Mouse (Mus musculus): ENCODE measurements at regions not wholly inside any gene's neighbourhood (a gene's known extent, or its start where the extent isn't known, plus 50 kb on each side); places are given as distances from the start of the nearest gene placed in this dataset.

DNA sequence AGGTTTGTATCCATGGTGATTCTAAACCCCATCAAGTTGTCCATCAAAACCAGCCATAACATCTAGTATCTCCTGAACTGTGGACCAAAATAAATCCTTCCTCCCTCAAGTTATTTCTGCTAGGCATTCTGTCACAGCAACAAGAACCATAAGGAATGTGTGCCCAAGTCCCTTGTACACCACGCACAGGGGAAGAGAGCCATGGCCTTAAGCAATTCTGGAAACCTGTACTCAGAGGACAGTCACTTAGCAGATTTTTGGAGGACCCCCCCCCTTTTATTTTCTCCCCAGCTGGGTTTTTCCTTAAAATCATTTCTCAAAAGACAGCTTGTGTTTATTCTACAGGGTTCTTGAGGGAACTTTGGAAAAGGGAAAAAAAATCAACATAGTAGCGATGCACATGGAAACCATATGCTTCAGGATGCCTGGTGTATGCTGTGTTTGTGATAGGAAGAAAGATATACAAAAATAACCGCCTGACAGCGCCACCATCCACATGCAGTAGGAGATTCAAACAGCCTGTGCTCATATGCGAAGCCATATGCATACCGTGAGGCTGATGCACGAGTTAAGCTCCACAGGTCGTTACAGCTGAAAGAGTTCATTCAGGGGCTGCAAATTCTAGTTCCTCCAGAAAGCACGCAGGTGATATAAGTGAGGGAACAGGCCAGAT, 214.5 kb upstream of the Il12b start:
- no peak for DNase-seq
- TF ChIP-seq EP300 (IDR thresholded peaks at IDR 0.05; ENCODE audit: low read depth) (no peak), CTCF (IDR thresholded peaks at IDR 0.05; ENCODE audit: low read depth) (no peak)
- WGBS (ENCODE audit: insufficient replicate concordance) = 83% methylated on average over 9 of the region's 9 CpGs

GRCm38 (mm10) chr11:44188202-44188601, 211.7 kb upstream of the Il12b start:
- Histone ChIP-seq H3K4me1 (ENCODE audit: insufficient read depth) (no peaks in the 10 kb centered on the region), H3K4me2 (ENCODE audit: low read depth, low read length) (no peak overlapping the region), H3K27me3 (ENCODE audit: insufficient read depth, low read length) (no peaks in the 10 kb centered on the region), H3K36me3 (replicated peaks; ENCODE audit: insufficient read depth, low read length) (no peaks in the 10 kb centered on the region), H3K9ac (replicated peaks) (no peak overlapping the region), H3K4me3 (ENCODE audit: low read depth, low read length) (no peak overlapping the region), H3K27ac (ENCODE audit: low read depth) (no peak overlapping the region), H3K9me3 (ENCODE audit: low read length) (no peaks in the 10 kb centered on the region)
- ATAC-seq = no peak
- DNase-seq = no peak
- 66% methylated on average over 2 of the region's 2 CpGs for WGBS (ENCODE audit: insufficient replicate concordance)
- TF ChIP-seq CTCF (IDR thresholded peaks at IDR 0.05; ENCODE audit: low read depth) (no peak), EP300 (IDR thresholded peaks at IDR 0.05; ENCODE audit: low read depth) (no peak)

More for the DNA sequence above, 214.5 kb upstream of the Il12b start:
- Histone ChIP-seq H3K4me1 (ENCODE audit: insufficient read depth) (no peaks in the 10 kb centered on the region), H3K27me3 (ENCODE audit: insufficient read depth, low read length) (no peaks in the 10 kb centered on the region), H3K4me3 (ENCODE audit: low read depth, low read length) (no peak overlapping the region), H3K36me3 (replicated peaks; ENCODE audit: insufficient read depth, low read length) (no peaks in the 10 kb centered on the region), H3K9ac (replicated peaks) (no peak overlapping the region), H3K27ac (ENCODE audit: low read depth) (no peak overlapping the region), H3K9me3 (ENCODE audit: low read length) (no peaks in the 10 kb centered on the region), H3K4me2 (ENCODE audit: low read depth, low read length) (no peak overlapping the region)
- no peak for ATAC-seq

DNA sequence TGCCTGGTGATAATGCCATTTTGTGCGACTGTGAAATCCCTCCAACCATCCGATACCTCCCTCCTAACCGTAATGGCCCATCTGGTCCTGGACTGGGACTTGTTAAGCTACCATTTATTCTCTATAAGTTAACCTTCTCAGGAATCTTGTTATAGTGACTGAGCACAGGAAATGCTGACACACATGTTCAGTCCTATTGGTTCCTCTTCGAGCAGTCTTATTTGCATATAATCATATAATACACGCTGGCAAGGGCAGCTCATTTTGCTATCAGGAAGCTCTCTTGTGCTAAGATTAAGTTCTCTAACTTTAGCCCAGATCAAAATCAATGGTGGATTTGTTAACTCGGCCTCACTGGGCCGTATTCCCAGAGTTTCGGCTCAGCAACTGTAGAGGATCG, 206.1 kb upstream of the Il12b start:
- Histone ChIP-seq H3K4me1 (ENCODE audit: insufficient read depth) (no peaks in the 10 kb centered on the region), H3K9me3 (ENCODE audit: low read length) (no peaks in the 10 kb centered on the region), H3K9ac (replicated peaks) (no peak overlapping the region), H3K27me3 (ENCODE audit: insufficient read depth, low read length) (no peaks in the 10 kb centered on the region), H3K36me3 (replicated peaks; ENCODE audit: insufficient read depth, low read length) (no peaks in the 10 kb centered on the region), H3K4me3 (ENCODE audit: low read depth, low read length) (no peak overlapping the region), H3K4me2 (ENCODE audit: low read depth, low read length) (no peak overlapping the region), H3K27ac (ENCODE audit: low read depth) (no peak overlapping the region)
- DNase-seq (no peak), ATAC-seq (no peak)
- TF ChIP-seq EP300 (IDR thresholded peaks at IDR 0.05; ENCODE audit: low read depth) = no peak
- no peak for TF ChIP-seq CTCF (IDR thresholded peaks at IDR 0.05; ENCODE audit: low read depth)
- 70% methylated on average over 9 of the region's 9 CpGs for WGBS (ENCODE audit: insufficient replicate concordance)

- H3K4me1 ChIP-seq (ENCODE audit: insufficient read depth) = no peaks in the 10 kb centered on the region
- no peak overlapping the region for H3K4me2 ChIP-seq (ENCODE audit: low read depth, low read length)
- no peaks in the 10 kb centered on the region for H3K36me3 ChIP-seq (replicated peaks; ENCODE audit: insufficient read depth, low read length)
- H3K9ac ChIP-seq (replicated peaks) = no peak overlapping the region
- H3K27me3 ChIP-seq (ENCODE audit: insufficient read depth, low read length) = no peaks in the 10 kb centered on the region
- no peak for TF ChIP-seq EP300 (IDR thresholded peaks at IDR 0.05; ENCODE audit: low read depth)
- TF ChIP-seq CTCF (IDR thresholded peaks at IDR 0.05; ENCODE audit: low read depth) = no peak
- ATAC-seq = no peak
- H3K27ac ChIP-seq (ENCODE audit: low read depth) = no peak overlapping the region
- DNase-seq = no peak
- H3K4me3 ChIP-seq (ENCODE audit: low read depth, low read length) = no peak overlapping the region
- WGBS (ENCODE audit: insufficient replicate concordance) = 84% methylated on average over 2 of the region's 2 CpGs
- no peaks in the 10 kb centered on the region for H3K9me3 ChIP-seq (ENCODE audit: low read length)
These were observed 197.1 kb upstream of the Il12b start for GRCm38 (mm10) chr11:44202716-44203115.

GRCm38 (mm10) chr11:44204384-44204783, 195.5 kb upstream of the Il12b start:
- TF ChIP-seq CTCF (IDR thresholded peaks at IDR 0.05; ENCODE audit: low read depth) = no peak
- no peak for TF ChIP-seq EP300 (IDR thresholded peaks at IDR 0.05; ENCODE audit: low read depth)
- no peaks in the 10 kb centered on the region for H3K27me3 ChIP-seq (ENCODE audit: insufficient read depth, low read length)
- no peak overlapping the region for H3K9ac ChIP-seq (replicated peaks)
- no peak overlapping the region for H3K4me3 ChIP-seq (ENCODE audit: low read depth, low read length)
- H3K36me3 ChIP-seq (replicated peaks; ENCODE audit: insufficient read depth, low read length) = no peaks in the 10 kb centered on the region
- no peaks in the 10 kb centered on the region for H3K4me1 ChIP-seq (ENCODE audit: insufficient read depth)
- no peak overlapping the region for H3K4me2 ChIP-seq (ENCODE audit: low read depth, low read length)
- WGBS (ENCODE audit: insufficient replicate concordance) = 53% methylated on average over 3 of the region's 3 CpGs
- no peak for ATAC-seq
- no peak overlapping the region for H3K27ac ChIP-seq (ENCODE audit: low read depth)
- H3K9me3 ChIP-seq (ENCODE audit: low read length) = no peaks in the 10 kb centered on the region
- DNase-seq = no peak

DNA sequence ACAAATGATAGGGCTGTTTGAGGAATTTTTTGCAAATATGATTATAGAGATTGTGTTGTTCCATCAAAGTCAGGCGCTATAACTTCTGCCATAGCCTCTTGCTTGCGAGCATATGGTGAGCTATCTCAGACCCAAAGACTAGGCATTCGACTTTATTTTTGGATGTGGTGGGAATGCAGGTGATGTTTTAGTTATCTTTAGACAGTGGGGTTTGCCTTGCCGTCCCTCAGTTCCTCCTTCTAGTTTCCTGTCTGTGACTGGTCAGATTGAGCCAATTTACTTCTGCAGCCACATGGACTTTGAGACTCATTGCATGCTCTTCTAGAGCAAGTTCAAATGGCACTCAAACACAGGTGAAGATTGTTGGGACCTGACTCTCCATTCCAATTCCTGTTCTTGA, 193.0 kb upstream of the Il12b start:
- TF ChIP-seq EP300 (IDR thresholded peaks at IDR 0.05; ENCODE audit: low read depth) (no peak), CTCF (IDR thresholded peaks at IDR 0.05; ENCODE audit: low read depth) (no peak)
- no peak for DNase-seq
- no peak overlapping the region for H3K4me2 ChIP-seq (ENCODE audit: low read depth, low read length)
- no peak for ATAC-seq
- 39% methylated on average over 4 of the region's 4 CpGs for WGBS (ENCODE audit: insufficient replicate concordance)
- H3K4me3 ChIP-seq (ENCODE audit: low read depth, low read length) = no peak overlapping the region
- H3K4me1 ChIP-seq (ENCODE audit: insufficient read depth) = no peaks in the 10 kb centered on the region
- H3K27ac ChIP-seq (ENCODE audit: low read depth) = no peak overlapping the region
- H3K27me3 ChIP-seq (ENCODE audit: insufficient read depth, low read length) = no peaks in the 10 kb centered on the region
- H3K9ac ChIP-seq (replicated peaks) = no peak overlapping the region
- H3K9me3 ChIP-seq (ENCODE audit: low read length) = no peaks in the 10 kb centered on the region
- H3K36me3 ChIP-seq (replicated peaks; ENCODE audit: insufficient read depth, low read length) = no peaks in the 10 kb centered on the region

All from liver, postnatal 0 days (tissue).